Mouse (Mus musculus): ENCODE results near the gene Cspg5. TPM values are rescaled to one million over a fixed set of nuclear protein-coding genes. Genes with fewer than 3 reads are reported as not detected.

The Cspg5 gene
- polyA plus RNA-seq, 1 experiment from 2014 or later, result 27.3 TPM

GRCm38 (mm10) chr9:110259118-110259517 lies 15.5 kb downstream of the Cspg5 start:
- peaks cover 11% of the 10 kb centered on the region; the same call in 1 of the 2 replicates for H3K36me3 ChIP-seq
- no peak for ATAC-seq (ENCODE audit: low FRiP score)
- H3K4me3 ChIP-seq, result no peak overlapping the region
- H3K4me2 ChIP-seq (replicated peaks), result no peak overlapping the region
- WGBS, result 79% methylated on average over 3 of the region's 3 CpGs
- no peaks in the 10 kb centered on the region for H3K27me3 ChIP-seq
- no peaks in the 10 kb centered on the region for H3K9me3 ChIP-seq (replicated peaks)
- H3K4me1 ChIP-seq, result peaks cover 20% of the 10 kb centered on the region
- H3K27ac ChIP-seq, result no peak overlapping the region
- H3K9ac ChIP-seq, result no peak overlapping the region

GRCm38 (mm10) chr9:110263181-110263580 lies 19.6 kb downstream of the Cspg5 start:
- no peak overlapping the region for H3K4me3 ChIP-seq
- H3K9ac ChIP-seq, result no peak overlapping the region
- H3K27me3 ChIP-seq, result no peaks in the 10 kb centered on the region
- H3K36me3 ChIP-seq, result peaks cover 11% of the 10 kb centered on the region; the same call in 1 of the 2 replicates
- H3K27ac ChIP-seq, result no peak overlapping the region
- ATAC-seq (ENCODE audit: low FRiP score), result 0 out of 2 replicates have a peak, but pooled peaks have one; percentile 40
- no peaks in the 10 kb centered on the region for H3K9me3 ChIP-seq (replicated peaks)
- H3K4me2 ChIP-seq (replicated peaks), result no peak overlapping the region
- 81% methylated on average over 8 of the region's 8 CpGs for WGBS
- H3K4me1 ChIP-seq, result 0 out of 2 replicates have a peak, but pooled peaks cover 3% of the 10 kb centered on the region

- Histone ChIP-seq H3K4me3 (no peak overlapping the region), H3K9me3 (replicated peaks) (no peaks in the 10 kb centered on the region)
- WGBS, result 83% methylated on average over 9 of the region's 9 CpGs
Observed at GRCm38 (mm10) chr9:110264991-110265390, 21.4 kb downstream of the Cspg5 start.

GRCm38 (mm10) chr9:110268416-110268815 lies 24.8 kb downstream of the Cspg5 start:
- Histone ChIP-seq H3K27ac (no peak overlapping the region; the same call in 1 of the 2 replicates), H3K27me3 (no peaks in the 10 kb centered on the region), H3K9ac (no peak overlapping the region), H3K4me1 (no peaks in the 10 kb centered on the region), H3K4me3 (no peak overlapping the region), H3K9me3 (replicated peaks) (no peaks in the 10 kb centered on the region), H3K36me3 (no peaks in the 10 kb centered on the region), H3K4me2 (replicated peaks) (no peak overlapping the region)
- WGBS, result 86% methylated on average over 10 of the region's 10 CpGs
- no peak for ATAC-seq (ENCODE audit: low FRiP score)

More at GRCm38 (mm10) chr9:110264991-110265390, 21.4 kb downstream of the Cspg5 start:
- Histone ChIP-seq H3K27ac (no peak overlapping the region), H3K9ac (no peak overlapping the region), H3K4me1 (no peaks in the 10 kb centered on the region), H3K4me2 (replicated peaks) (no peak overlapping the region), H3K36me3 (peaks cover 3% of the 10 kb centered on the region; the same call in 1 of the 2 replicates), H3K27me3 (no peaks in the 10 kb centered on the region)
- no peak for ATAC-seq (ENCODE audit: low FRiP score)

GRCm38 (mm10) chr9:110272330-110272729 lies 28.7 kb downstream of the Cspg5 start:
- Histone ChIP-seq H3K27me3 (no peaks in the 10 kb centered on the region), H3K4me1 (no peaks in the 10 kb centered on the region), H3K9ac (no peak overlapping the region), H3K27ac (no peak overlapping the region), H3K4me2 (replicated peaks) (no peak overlapping the region), H3K36me3 (no peaks in the 10 kb centered on the region), H3K4me3 (no peak overlapping the region), H3K9me3 (replicated peaks) (no peaks in the 10 kb centered on the region)
- no peak for ATAC-seq (ENCODE audit: low FRiP score)
- 93% methylated on average over 3 of the region's 3 CpGs for WGBS

- no peaks in the 10 kb centered on the region for H3K4me1 ChIP-seq
- ATAC-seq (ENCODE audit: low FRiP score), result no peak
- 81% methylated on average over 4 of the region's 4 CpGs for WGBS
- H3K4me2 ChIP-seq (replicated peaks), result no peak overlapping the region
- H3K36me3 ChIP-seq, result no peaks in the 10 kb centered on the region
- H3K9me3 ChIP-seq (replicated peaks), result no peaks in the 10 kb centered on the region
- no peak overlapping the region for H3K27ac ChIP-seq
- H3K4me3 ChIP-seq, result no peak overlapping the region
- H3K9ac ChIP-seq, result no peak overlapping the region
- H3K27me3 ChIP-seq, result no peaks in the 10 kb centered on the region
Observed at GRCm38 (mm10) chr9:110273507-110273906, 29.9 kb downstream of the Cspg5 start.

- Histone ChIP-seq H3K4me2 (replicated peaks) (no peak overlapping the region), H3K9me3 (replicated peaks) (no peaks in the 10 kb centered on the region), H3K9ac (no peak overlapping the region), H3K36me3 (no peaks in the 10 kb centered on the region), H3K27me3 (no peaks in the 10 kb centered on the region), H3K27ac (no peak overlapping the region), H3K4me3 (no peak overlapping the region), H3K4me1 (no peaks in the 10 kb centered on the region)
- WGBS, result 73% methylated on average over 5 of the region's 5 CpGs
- no peak for ATAC-seq (ENCODE audit: low FRiP score)
Observed at GRCm38 (mm10) chr9:110275882-110276281, 32.3 kb downstream of the Cspg5 start.

- no peaks in the 10 kb centered on the region for H3K27me3 ChIP-seq
- no peak overlapping the region for H3K4me3 ChIP-seq
- H3K4me2 ChIP-seq (replicated peaks), result no peak overlapping the region
- no peaks in the 10 kb centered on the region for H3K9me3 ChIP-seq (replicated peaks)
- H3K4me1 ChIP-seq, result no peaks in the 10 kb centered on the region
- H3K36me3 ChIP-seq, result no peaks in the 10 kb centered on the region
- no peak overlapping the region for H3K27ac ChIP-seq
- 65% methylated on average over 8 of the region's 8 CpGs for WGBS
- no peak overlapping the region for H3K9ac ChIP-seq
- no peak for ATAC-seq (ENCODE audit: low FRiP score)
Observed at GRCm38 (mm10) chr9:110277431-110277881, 33.9 kb downstream of the Cspg5 start.

- Histone ChIP-seq H3K4me3 (no peak overlapping the region), H3K36me3 (no peaks in the 10 kb centered on the region), H3K4me1 (no peaks in the 10 kb centered on the region), H3K27ac (no peak overlapping the region), H3K4me2 (replicated peaks) (no peak overlapping the region), H3K9me3 (replicated peaks) (no peaks in the 10 kb centered on the region), H3K9ac (no peak overlapping the region), H3K27me3 (no peaks in the 10 kb centered on the region)
- no peak for ATAC-seq (ENCODE audit: low FRiP score)
- 94% methylated on average over 10 of the region's 10 CpGs for WGBS
Observed at GRCm38 (mm10) chr9:110284075-110284697, 40.6 kb downstream of the Cspg5 start.

- Histone ChIP-seq H3K9me3 (replicated peaks) (no peaks in the 10 kb centered on the region), H3K4me2 (replicated peaks) (no peak overlapping the region), H3K36me3 (no peaks in the 10 kb centered on the region), H3K4me3 (no peak overlapping the region), H3K4me1 (no peaks in the 10 kb centered on the region), H3K27ac (no peak overlapping the region), H3K9ac (no peak overlapping the region), H3K27me3 (no peaks in the 10 kb centered on the region)
- 71% methylated on average over 7 of the region's 7 CpGs for WGBS
- ATAC-seq (ENCODE audit: low FRiP score), result no peak
Observed at GRCm38 (mm10) chr9:110287321-110287924, 43.8 kb downstream of the Cspg5 start.

- no peak for ATAC-seq (ENCODE audit: low FRiP score)
- no peak overlapping the region for H3K27ac ChIP-seq
- 45% methylated on average over 12 of the region's 12 CpGs for WGBS
- no peaks in the 10 kb centered on the region for H3K9me3 ChIP-seq (replicated peaks)
- 0 out of 2 replicates have a peak, but pooled peaks cover 15% of the 10 kb centered on the region for H3K4me1 ChIP-seq
- H3K27me3 ChIP-seq, result no peaks in the 10 kb centered on the region
- no peak overlapping the region for H3K4me2 ChIP-seq (replicated peaks)
- H3K4me3 ChIP-seq, result no peak overlapping the region
- no peaks in the 10 kb centered on the region for H3K36me3 ChIP-seq
- H3K9ac ChIP-seq, result no peak overlapping the region
Observed at GRCm38 (mm10) chr9:110293254-110293718, 49.7 kb downstream of the Cspg5 start.

- H3K4me3 ChIP-seq, result no peak overlapping the region
- H3K4me1 ChIP-seq, result 0 out of 2 replicates have a peak, but pooled peaks cover 15% of the 10 kb centered on the region
- no peak overlapping the region for H3K27ac ChIP-seq
- H3K27me3 ChIP-seq, result no peaks in the 10 kb centered on the region
- no peak overlapping the region for H3K4me2 ChIP-seq (replicated peaks)
- 83% methylated on average over 13 of the region's 13 CpGs for WGBS
- no peak overlapping the region for H3K9ac ChIP-seq
- H3K9me3 ChIP-seq (replicated peaks), result no peaks in the 10 kb centered on the region
- H3K36me3 ChIP-seq, result no peaks in the 10 kb centered on the region
- no peak for ATAC-seq (ENCODE audit: low FRiP score)
Observed at GRCm38 (mm10) chr9:110293873-110294415, 50.4 kb downstream of the Cspg5 start.

All from hindbrain, embryonic 12.5 days (tissue).